Mouse (Mus musculus) heart, embryonic 11.5 days (tissue): Measurements from ENCODE around the gene Pdzd2. TPM values are rescaled to one million over a fixed set of nuclear protein-coding genes. Genes with fewer than 3 reads are reported as not detected.
A peak's percentile ranks its signal among the peaks of the same experiment; 100 is the strongest.

Experiments used
- ATAC-seq: fragments of 200-750 bp; cut with Nextera tagmentation; replicated peaks from 2 replicates; pipeline ENCODE4 v1.8.0; 2017; ENCODE audit warnings: moderate library complexity; ENCODE audit not compliant: insufficient number of reproducible peaks, low FRiP score, low TSS enrichment
- H3K27ac ChIP-seq: fragments of 300-500 bp; sonication (generic); 2 replicates; pipeline ENCODE4 v1.5.1; 2014; ENCODE audit warnings: mild to moderate bottlenecking, low read depth, low read length
- H3K27me3 ChIP-seq: fragments of 300-500 bp; sonication (generic); 2 replicates; pipeline ENCODE4 v1.6.1; 2014; ENCODE audit warnings: mild to moderate bottlenecking, low read length, mixed read lengths; ENCODE audit not compliant: control insufficient read depth, insufficient read depth
- H3K36me3 ChIP-seq: fragments of 300-500 bp; sonication (generic); 2 replicates; pipeline ENCODE4 v1.6.1; 2014; ENCODE audit warnings: mild to moderate bottlenecking, low read length, moderate library complexity, mixed read lengths; ENCODE audit not compliant: control insufficient read depth, insufficient read depth
- H3K4me1 ChIP-seq: fragments of 300-500 bp; sonication (generic); 2 replicates; pipeline ENCODE4 v1.6.1; 2014; ENCODE audit warnings: low read length; ENCODE audit not compliant: control insufficient read depth, insufficient read depth
- H3K4me2 ChIP-seq: fragments of 300-500 bp; sonication (generic); 2 replicates; pipeline ENCODE4 v1.6.1; 2014; ENCODE audit warnings: mild to moderate bottlenecking, moderate library complexity
- H3K4me3 ChIP-seq: fragments of 300-500 bp; sonication (generic); 2 replicates; pipeline ENCODE4 v1.5.1; 2014; ENCODE audit warnings: low read depth, low read length
- H3K9ac ChIP-seq: fragments of 300-500 bp; sonication (generic); 2 replicates; pipeline ENCODE4 v1.6.1; 2014; ENCODE audit warnings: mild to moderate bottlenecking, low read depth, low read length, moderate library complexity
- H3K9me3 ChIP-seq: fragments of 300-500 bp; sonication (generic); replicated peaks from 2 replicates; pipeline ENCODE4 v1.6.1; 2016; ENCODE audit warnings: low read length; ENCODE audit not compliant: control insufficient read depth
- WGBS: fragments of 180-500 bp; shearing (Covaris S2); extraction: QIAGEN DNeasy Blood & Tissue Kit; methylation state at CpG from one replicate; pipeline ENCODE4 v1.1.7; 2014; ENCODE audit not compliant: insufficient replicate concordance; 5-methylcytosine and 5-hydroxymethylcytosine counted together
- polyA plus RNA-seq: library from polyadenylated mRNA; unstranded; fragments of >200 nt; fragmentation: Nextera tagmentation; extraction: Ambion mirVana; gene quantifications from 2 replicates; pipeline ENCODE4 v1.2.1, GENCODE M21; 2014

Pdzd2 gene
- polyA plus RNA-seq, 1 experiment from 2014 or later, result 12.5 TPM

- Histone ChIP-seq H3K4me2 (no peak overlapping the region), H3K4me3 (no peak overlapping the region), H3K27me3 (no peaks in the 10 kb centered on the region), H3K9ac (no peak overlapping the region), H3K9me3 (no peaks in the 10 kb centered on the region), H3K27ac (no peak overlapping the region), H3K36me3 (no peaks in the 10 kb centered on the region), H3K4me1 (no peaks in the 10 kb centered on the region)
- 78% methylated on average over 5 of the region's 5 CpGs for WGBS
- ATAC-seq, result no peak
Measured at GRCm38 (mm10) chr15:12674026-12674425, 65.7 kb downstream of the Pdzd2 start.

DNA sequence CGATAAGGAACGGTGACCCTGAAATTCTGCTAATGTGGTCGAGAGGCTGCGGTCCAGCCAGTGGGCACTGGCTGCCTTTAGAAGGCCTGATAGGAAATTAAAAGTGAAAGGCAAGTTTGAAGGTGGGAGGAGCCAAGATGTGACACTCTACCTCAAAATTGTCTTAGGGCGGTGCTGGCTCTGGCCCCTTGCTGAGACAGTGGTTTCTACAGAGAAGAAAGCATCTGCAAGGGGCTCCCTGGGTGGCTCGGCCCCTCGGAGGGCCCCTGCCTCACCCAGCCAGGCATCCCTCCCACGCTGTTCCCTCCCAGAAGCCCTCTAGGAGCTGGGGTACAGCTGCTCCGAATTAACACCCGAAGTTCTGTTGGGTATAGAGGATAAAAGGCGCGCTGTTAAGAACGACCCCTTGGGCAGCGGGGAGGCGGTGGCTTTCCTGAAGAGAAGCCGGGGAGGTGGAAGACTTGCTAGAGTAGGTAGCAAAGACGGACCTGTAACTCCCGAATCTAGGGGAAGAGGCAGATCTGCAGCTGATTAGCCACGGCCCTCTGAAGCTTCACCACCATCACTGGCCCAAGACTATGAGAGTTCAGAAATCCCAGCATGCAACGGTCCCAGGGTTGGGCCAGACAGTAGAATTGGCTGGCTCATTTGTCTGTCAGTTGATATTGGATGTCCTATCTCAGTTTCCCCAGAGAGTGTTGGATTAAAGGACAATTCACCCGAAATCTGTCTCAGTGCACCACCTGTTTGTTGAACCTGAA is 71.8 kb downstream of the Pdzd2 start:
- Histone ChIP-seq H3K36me3 (no peaks in the 10 kb centered on the region), H3K27ac (no peak overlapping the region), H3K9me3 (no peaks in the 10 kb centered on the region), H3K9ac (peak overlapping the region; percentile 53; the same call in 1 of the 2 replicates), H3K4me1 (no peaks in the 10 kb centered on the region; the same call in 1 of the 2 replicates), H3K27me3 (no peaks in the 10 kb centered on the region), H3K4me2 (peak overlapping the region; percentile 52), H3K4me3 (no peak overlapping the region)
- no peak for ATAC-seq
- WGBS, result 28% methylated on average over 21 of the region's 21 CpGs

DNA sequence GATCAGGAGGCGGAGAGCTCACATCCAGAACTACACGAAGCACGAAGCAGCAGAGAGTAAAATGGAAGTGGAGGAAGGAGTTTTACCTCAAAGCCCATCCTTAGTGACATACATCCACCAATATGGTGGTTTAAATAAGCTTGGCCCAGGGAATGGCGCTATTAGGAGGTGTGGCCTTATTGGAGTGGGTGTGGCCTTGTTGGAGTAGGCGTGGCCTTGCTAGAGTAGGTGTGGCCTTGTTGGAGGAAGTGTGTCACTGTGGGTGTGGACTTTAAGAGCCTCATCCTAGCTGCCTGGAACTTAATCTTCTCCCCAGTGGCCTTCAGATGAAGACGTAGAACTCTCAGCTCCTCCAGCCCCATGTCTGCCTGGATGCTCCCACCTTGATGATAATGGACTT is 73.8 kb downstream of the Pdzd2 start:
- WGBS, result 88% methylated on average over 6 of the region's 6 CpGs
- no peak overlapping the region for H3K4me3 ChIP-seq

DNA sequence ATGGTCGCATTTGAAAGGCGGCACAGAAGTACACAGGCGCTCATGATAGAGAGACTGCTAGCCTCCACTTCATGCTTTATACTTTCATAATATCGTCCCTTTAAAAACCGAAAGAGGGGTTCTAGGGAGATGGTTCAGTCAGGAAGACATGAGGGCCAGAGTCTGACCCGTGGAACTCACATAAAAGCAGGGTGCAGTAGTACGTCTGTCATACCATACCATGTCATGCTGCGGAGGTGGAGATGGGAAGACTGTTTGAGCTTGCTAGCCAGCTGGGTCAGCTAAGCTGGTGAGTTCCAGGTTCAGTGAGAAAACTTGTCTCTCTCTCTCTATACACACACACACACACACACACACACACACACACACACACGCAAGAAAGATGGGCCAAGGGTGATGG is 76.4 kb downstream of the Pdzd2 start:
- no peak overlapping the region for H3K27ac ChIP-seq
- no peak for ATAC-seq
- no peaks in the 10 kb centered on the region; the same call in 1 of the 2 replicates for H3K4me1 ChIP-seq
- H3K27me3 ChIP-seq, result no peaks in the 10 kb centered on the region
- no peak overlapping the region for H3K9ac ChIP-seq
- 84% methylated on average over 9 of the region's 9 CpGs for WGBS
- no peak overlapping the region for H3K4me2 ChIP-seq
- H3K36me3 ChIP-seq, result no peaks in the 10 kb centered on the region
- H3K4me3 ChIP-seq, result no peak overlapping the region
- no peaks in the 10 kb centered on the region for H3K9me3 ChIP-seq

More for the DNA sequence above, 73.8 kb downstream of the Pdzd2 start:
- Histone ChIP-seq H3K9ac (no peak overlapping the region), H3K27me3 (no peaks in the 10 kb centered on the region), H3K36me3 (no peaks in the 10 kb centered on the region), H3K4me2 (no peak overlapping the region), H3K9me3 (no peaks in the 10 kb centered on the region), H3K4me1 (no peaks in the 10 kb centered on the region; the same call in 1 of the 2 replicates), H3K27ac (no peak overlapping the region)
- ATAC-seq, result no peak

DNA sequence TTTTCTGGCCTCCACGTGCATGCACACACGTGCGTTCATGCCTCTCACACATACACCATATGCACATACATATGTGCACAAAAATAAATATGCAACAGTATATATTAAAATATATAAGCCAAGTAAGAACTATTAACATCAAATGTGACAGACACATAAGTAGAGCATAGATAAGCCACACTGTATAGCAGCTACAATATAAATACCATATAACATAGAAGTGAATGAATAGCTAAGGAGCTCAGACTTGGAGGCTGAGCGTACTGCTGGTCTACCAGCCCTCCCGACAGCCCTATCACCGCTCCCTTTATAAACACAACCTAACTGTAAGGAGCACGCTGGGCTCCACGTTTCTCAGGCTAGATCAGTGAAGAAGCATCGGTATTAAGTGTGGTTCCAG is 79.4 kb downstream of the Pdzd2 start:
- Histone ChIP-seq H3K4me3 (no peak overlapping the region), H3K9me3 (no peaks in the 10 kb centered on the region), H3K9ac (no peak overlapping the region), H3K27ac (no peak overlapping the region), H3K36me3 (no peaks in the 10 kb centered on the region), H3K4me2 (no peak overlapping the region), H3K4me1 (no peaks in the 10 kb centered on the region), H3K27me3 (no peaks in the 10 kb centered on the region)
- ATAC-seq, result no peak
- WGBS, result 84% methylated on average over 9 of the region's 9 CpGs

- Histone ChIP-seq H3K27me3 (no peaks in the 10 kb centered on the region), H3K4me2 (no peak overlapping the region), H3K4me1 (no peaks in the 10 kb centered on the region; the same call in 1 of the 2 replicates), H3K9me3 (no peaks in the 10 kb centered on the region), H3K27ac (no peak overlapping the region), H3K9ac (no peak overlapping the region), H3K36me3 (no peaks in the 10 kb centered on the region), H3K4me3 (no peak overlapping the region)
- WGBS, result 87% methylated on average over 6 of the region's 6 CpGs
- no peak for ATAC-seq
Measured at GRCm38 (mm10) chr15:12655959-12656662, 83.6 kb downstream of the Pdzd2 start.

DNA sequence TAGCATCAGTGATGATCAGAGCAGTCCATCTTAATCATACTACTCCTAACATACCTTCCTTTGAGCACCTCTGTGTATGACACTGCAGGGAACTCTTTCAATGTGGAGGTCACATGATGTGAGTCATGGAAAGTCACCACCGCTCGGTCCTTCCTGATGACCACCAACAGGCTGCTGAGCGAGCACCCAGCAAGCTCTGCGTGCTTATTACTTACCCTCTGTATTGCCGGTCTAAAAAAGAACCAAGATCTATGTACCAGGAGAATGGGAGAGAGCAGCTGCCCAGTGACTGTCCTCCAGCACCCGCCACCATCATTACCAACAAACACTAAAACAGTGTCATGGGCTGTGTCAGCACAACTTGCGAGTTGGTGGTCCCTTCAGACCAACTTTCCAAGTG is 84.4 kb downstream of the Pdzd2 start:
- no peak overlapping the region for H3K4me3 ChIP-seq
- H3K9ac ChIP-seq, result no peak overlapping the region
- WGBS, result 90% methylated on average over 7 of the region's 7 CpGs
- H3K27me3 ChIP-seq, result no peaks in the 10 kb centered on the region
- H3K4me2 ChIP-seq, result no peak overlapping the region
- H3K4me1 ChIP-seq, result no peaks in the 10 kb centered on the region; the same call in 1 of the 2 replicates
- ATAC-seq, result no peak
- H3K27ac ChIP-seq, result no peak overlapping the region
- no peaks in the 10 kb centered on the region for H3K36me3 ChIP-seq
- H3K9me3 ChIP-seq, result no peaks in the 10 kb centered on the region

- ATAC-seq, result no peak
- no peaks in the 10 kb centered on the region for H3K27me3 ChIP-seq
- no peaks in the 10 kb centered on the region for H3K36me3 ChIP-seq
- H3K4me3 ChIP-seq, result no peak overlapping the region
- peak overlapping the region; percentile 39 for H3K4me2 ChIP-seq
- no peaks in the 10 kb centered on the region for H3K9me3 ChIP-seq
- WGBS, result 66% methylated on average over 15 of the region's 15 CpGs
- H3K27ac ChIP-seq, result 0 out of 2 replicates have a peak overlapping the region, but pooled peaks have one; percentile 35
- peak overlapping the region; percentile 28; the same call in 1 of the 2 replicates for H3K9ac ChIP-seq
- H3K4me1 ChIP-seq, result no peaks in the 10 kb centered on the region; the same call in 1 of the 2 replicates
Measured at GRCm38 (mm10) chr15:12652336-12653031, 87.2 kb downstream of the Pdzd2 start.
